Mouse (Mus musculus) cerebellum, adult 2 months (tissue): ENCODE measurements around the gene Prr12. TPM values are rescaled to one million over a fixed set of nuclear protein-coding genes. Genes with fewer than 3 reads are reported as not detected.

ENCODE experiments used
- DNase-seq, 2 experiments: peaks; one replicate each; pipeline ENCODE4 v3.0.0; 2021
- H3K27ac ChIP-seq: fragments of 200-500 bp; 2 replicates; pipeline ENCODE4 v1.5.1; 2012; ENCODE audit warnings: low read length, control low read depth, inconsistent platforms; ENCODE audit not compliant: insufficient read depth
- H3K27me3 ChIP-seq: fragments of 200-500 bp; 2 replicates; pipeline ENCODE4 v1.6.1; 2012; ENCODE audit warnings: inconsistent platforms, mild to moderate bottlenecking, low read length, moderate library complexity; ENCODE audit not compliant: control insufficient read depth, insufficient read depth
- H3K4me1 ChIP-seq: fragments of 200-500 bp; 2 replicates; pipeline ENCODE4 v1.6.1; 2011; ENCODE audit warnings: low read length; ENCODE audit not compliant: control insufficient read depth, insufficient read depth
- H3K4me3 ChIP-seq: fragments of 200-500 bp; replicated peaks from 2 replicates; pipeline ENCODE3; 2011; ENCODE audit warnings: mild to moderate bottlenecking, low read depth, low read length, control low read depth; ENCODE audit not compliant: insufficient read depth
- CTCF ChIP-seq: fragments of 200-500 bp; IDR thresholded peaks from 2 replicates; pipeline ENCODE4 v1.5.1; 2011; ENCODE audit warnings: low read depth, mild to moderate bottlenecking, control low read depth, low read length, moderate library complexity, borderline replicate concordance; ENCODE audit not compliant: insufficient read depth
- POLR2A ChIP-seq: fragments of 200-500 bp; IDR thresholded peaks from 2 replicates; pipeline ENCODE4 v1.6.1; 2011; ENCODE audit warnings: low read length, control low read depth, borderline replicate concordance; ENCODE audit not compliant: insufficient read depth
- WGBS: fragments of 180-500 bp; shearing (Covaris S2); methylation state at CpG from one replicate; pipeline ENCODE4 v1.1.7; 2018; 5-methylcytosine and 5-hydroxymethylcytosine counted together
- polyA plus RNA-seq: library from polyadenylated mRNA; depleted of rRNA; stranded (reverse); fragments of >200 nt; gene quantifications from 2 replicates; pipeline ENCODE4 v1.2.3, GENCODE M21; 2012

The Prr12 gene
- polyA plus RNA-seq, 1 experiment: 23.3 TPM

DNA sequence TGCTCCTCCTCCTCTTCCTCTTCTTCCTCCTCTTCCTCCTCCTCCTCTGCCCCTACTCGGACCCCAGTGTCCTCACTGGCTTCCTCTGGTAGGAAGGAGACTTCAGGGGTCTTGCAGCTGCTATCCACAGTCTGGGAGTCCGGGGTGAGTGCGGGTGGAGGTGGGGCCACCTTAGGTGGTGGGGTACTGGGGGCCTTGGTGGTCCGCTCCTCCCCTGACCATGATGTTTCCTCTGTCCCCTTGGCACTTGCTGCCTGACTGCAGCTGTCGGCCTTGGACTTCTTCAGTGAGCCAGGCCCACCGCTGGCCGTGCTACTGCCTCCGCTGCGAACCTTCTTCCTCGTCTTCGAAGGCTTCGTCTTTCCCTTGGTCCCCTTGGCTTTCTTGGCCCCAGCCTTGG lies 46.2 kb downstream of the Prr12 start:
- Histone ChIP-seq H3K27ac (no peak overlapping the region), H3K27me3 (no peaks in the 10 kb centered on the region), H3K4me3 (no peak overlapping the region), H3K4me1 (peaks cover 5% of the 10 kb centered on the region)
- TF ChIP-seq CTCF: no peak
- TF ChIP-seq POLR2A: no peak
- 84% methylated on average over 12 of the region's 12 CpGs for WGBS
- DNase-seq: no peak

- no peak overlapping the region for H3K4me3 ChIP-seq
- no peaks in the 10 kb centered on the region for H3K27me3 ChIP-seq
- DNase-seq: no peak
- TF ChIP-seq POLR2A: no peak
- TF ChIP-seq CTCF: no peak
- no peak overlapping the region for H3K27ac ChIP-seq
- H3K4me1 ChIP-seq: peaks cover 5% of the 10 kb centered on the region
- WGBS: 80% methylated on average over 6 of the region's 6 CpGs
Observed at GRCm38 (mm10) chr7:45005321-45005992, 47.2 kb downstream of the Prr12 start.

- 20% methylated on average over 3 of the region's 3 CpGs for WGBS
- Histone ChIP-seq H3K27me3 (no peaks in the 10 kb centered on the region), H3K4me1 (peaks cover 6% of the 10 kb centered on the region), H3K4me3 (no peak overlapping the region), H3K27ac (no peak overlapping the region)
- no peak for DNase-seq
- TF ChIP-seq CTCF (no peak), POLR2A (no peak)
Observed at GRCm38 (mm10) chr7:45004546-45004945, 48.1 kb downstream of the Prr12 start.

DNA sequence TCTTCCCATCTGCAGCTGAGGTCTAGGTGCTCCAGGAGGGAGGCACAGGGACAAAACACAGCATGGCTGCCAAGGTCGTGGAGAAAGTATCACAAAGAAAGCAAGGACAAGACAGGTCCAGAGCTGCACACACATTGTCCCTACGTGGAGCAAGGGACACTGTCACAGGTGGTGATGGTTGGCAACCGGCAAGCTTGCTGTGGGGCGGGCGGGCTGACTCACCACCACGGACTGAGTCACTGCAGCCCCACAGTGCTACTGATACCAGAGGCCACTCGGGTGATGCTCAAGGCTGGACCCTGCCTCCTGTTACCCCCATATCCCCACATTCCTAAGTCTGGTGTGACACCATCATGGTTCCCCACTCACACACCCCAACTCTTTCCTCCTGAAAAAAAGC lies 50.2 kb downstream of the Prr12 start:
- DNase-seq: peak in 1 of 2 experiments; percentile 70
- peak overlapping the region; percentile 3; the same call in 1 of the 2 replicates for H3K27ac ChIP-seq
- H3K4me3 ChIP-seq: no peak overlapping the region
- H3K4me1 ChIP-seq: peaks cover 12% of the 10 kb centered on the region
- H3K27me3 ChIP-seq: no peaks in the 10 kb centered on the region
- TF ChIP-seq CTCF (no peak), POLR2A (no peak)
- WGBS: 14% methylated on average over 7 of the region's 7 CpGs

GRCm38 (mm10) chr7:45000539-45001114 lies 52.1 kb downstream of the Prr12 start:
- DNase-seq: no peak
- TF ChIP-seq CTCF (no peak), POLR2A (no peak)
- no peak overlapping the region for H3K4me3 ChIP-seq
- H3K27me3 ChIP-seq: no peaks in the 10 kb centered on the region
- WGBS: 49% methylated on average over 21 of the region's 21 CpGs
- peaks cover 12% of the 10 kb centered on the region for H3K4me1 ChIP-seq
- no peak overlapping the region for H3K27ac ChIP-seq

- no peak overlapping the region for H3K27ac ChIP-seq
- 57% methylated on average over 11 of the region's 11 CpGs for WGBS
Observed at GRCm38 (mm10) chr7:44999753-45000152, 52.9 kb downstream of the Prr12 start.

GRCm38 (mm10) chr7:44998501-44998955 lies 54.2 kb downstream of the Prr12 start, which contains the start of gene Bcl2l12:
Gene Bcl2l12 (minus strand): TSS chr7:44998712.
- Histone ChIP-seq H3K4me3 (peak within 1 kb of the TSS; percentile 54), H3K4me1 (peaks cover 12% of the 10 kb centered on the region), H3K27ac (peak within 1 kb of the TSS; percentile 57; the same call in 1 of the 2 replicates), H3K27me3 (no peaks in the 10 kb centered on the region)
- WGBS: 1% methylated on average over 18 of the region's 18 CpGs
- TF ChIP-seq POLR2A (no peak), CTCF (no peak)
- peak; percentile 47 to 54 for DNase-seq

More at GRCm38 (mm10) chr7:44999753-45000152, 52.9 kb downstream of the Prr12 start:
- H3K27me3 ChIP-seq: no peaks in the 10 kb centered on the region
- no peak for DNase-seq
- peaks cover 12% of the 10 kb centered on the region for H3K4me1 ChIP-seq
- no peak overlapping the region for H3K4me3 ChIP-seq
- no peak for TF ChIP-seq CTCF
- TF ChIP-seq POLR2A: no peak

DNA sequence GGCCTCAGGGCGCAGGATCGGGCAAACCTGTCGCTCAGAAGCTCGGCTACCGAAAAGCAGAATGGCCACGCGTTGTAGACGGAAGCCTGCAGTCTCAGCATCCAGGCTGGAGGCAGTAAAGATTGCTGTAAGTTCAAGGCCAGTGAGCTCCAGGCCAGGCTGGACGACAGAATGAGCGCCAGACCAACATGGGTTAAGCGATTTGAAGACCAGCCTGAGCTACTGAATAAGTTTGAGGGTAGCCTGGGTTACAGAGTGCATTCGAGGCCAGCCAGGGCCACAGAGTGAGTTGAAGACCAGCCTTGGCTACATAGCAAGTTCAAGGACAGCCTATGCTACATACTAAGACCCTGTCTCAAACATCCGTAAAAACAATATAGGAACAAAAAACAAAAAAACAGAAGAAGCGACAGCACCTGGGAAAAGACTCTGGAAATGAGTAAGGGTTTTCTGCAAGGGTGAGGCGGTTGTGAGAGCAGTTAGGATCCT lies 54.7 kb downstream of the Prr12 start:
- TF ChIP-seq CTCF (no peak), POLR2A (no peak)
- H3K4me3 ChIP-seq: peak overlapping the region; percentile 54
- WGBS: 3% methylated on average over 15 of the region's 15 CpGs
- no peak for DNase-seq
- H3K4me1 ChIP-seq: peaks cover 12% of the 10 kb centered on the region
- peak overlapping the region; percentile 57; the same call in 1 of the 2 replicates for H3K27ac ChIP-seq
- no peaks in the 10 kb centered on the region for H3K27me3 ChIP-seq
